Mouse (Mus musculus) neural tube, embryonic 14.5 days (tissue): ENCODE measurements at regions not wholly inside any gene's neighbourhood (a gene's known extent, or its start where the extent isn't known, plus 50 kb on each side); places are given as distances from the start of the nearest gene placed in this dataset.
A peak's percentile ranks its signal among the peaks of the same experiment; 100 is the strongest.

Experiments used
- ATAC-seq: fragments of 200-750 bp; cut with Nextera tagmentation; 2 replicates; pipeline ENCODE4 v1.8.0; 2017; ENCODE audit warnings: low read depth, mild to moderate bottlenecking, moderate TSS enrichment, moderate library complexity
- H3K27ac ChIP-seq: fragments of 300-500 bp; sonication (generic); 2 replicates; pipeline ENCODE4 v1.5.1; 2014; ENCODE audit warnings: low read depth, mild to moderate bottlenecking, control low read depth, low read length, moderate library complexity, mixed read lengths
- H3K27me3 ChIP-seq: fragments of 300-500 bp; sonication (generic); 2 replicates; pipeline ENCODE4 v1.6.1; 2014; ENCODE audit warnings: low read length; ENCODE audit not compliant: control insufficient read depth, insufficient read depth
- H3K36me3 ChIP-seq: fragments of 300-500 bp; sonication (generic); 2 replicates; pipeline ENCODE4 v1.6.1; 2014; ENCODE audit warnings: low read length, mixed read lengths; ENCODE audit not compliant: control insufficient read depth, insufficient read depth
- H3K4me1 ChIP-seq: fragments of 300-500 bp; sonication (generic); 2 replicates; pipeline ENCODE4 v1.6.1; 2014; ENCODE audit warnings: low read length; ENCODE audit not compliant: control insufficient read depth, insufficient read depth
- H3K4me2 ChIP-seq: fragments of 300-500 bp; sonication (generic); 2 replicates; pipeline ENCODE4 v1.6.1; 2014; ENCODE audit warnings: mild to moderate bottlenecking, low read depth, low read length, control low read depth
- H3K4me3 ChIP-seq: fragments of 300-500 bp; sonication (generic); 2 replicates; pipeline ENCODE4 v1.5.1; 2014; ENCODE audit warnings: low read depth, low read length, control low read depth, mixed read lengths
- H3K9ac ChIP-seq: fragments of 300-500 bp; sonication (generic); replicated peaks from 2 replicates; pipeline ENCODE4 v1.6.1; 2014; ENCODE audit warnings: low read depth, mild to moderate bottlenecking, control low read depth, low read length, mixed read lengths
- H3K9me3 ChIP-seq: fragments of 300-500 bp; sonication (generic); 2 replicates; pipeline ENCODE4 v1.6.1; 2016; ENCODE audit warnings: low read length; ENCODE audit not compliant: control insufficient read depth
- WGBS: fragments of 180-500 bp; shearing (Covaris S2); extraction: QIAGEN DNeasy Blood & Tissue Kit; methylation state at CpG from one replicate; pipeline ENCODE4 v1.1.7; 2014; 5-methylcytosine and 5-hydroxymethylcytosine counted together

GRCm38 (mm10) chr12:12783699-12784605, 157.8 kb downstream of the Mycn start:
- Histone ChIP-seq H3K9me3 (no peaks in the 10 kb centered on the region), H3K4me1 (peaks cover 7% of the 10 kb centered on the region; the same call in 1 of the 2 replicates), H3K36me3 (no peaks in the 10 kb centered on the region), H3K27ac (no peak overlapping the region), H3K27me3 (no peaks in the 10 kb centered on the region), H3K9ac (no peak overlapping the region), H3K4me2 (no peak overlapping the region), H3K4me3 (no peak overlapping the region)
- 17% methylated on average over 11 of the region's 11 CpGs for WGBS
- no peak for ATAC-seq

DNA sequence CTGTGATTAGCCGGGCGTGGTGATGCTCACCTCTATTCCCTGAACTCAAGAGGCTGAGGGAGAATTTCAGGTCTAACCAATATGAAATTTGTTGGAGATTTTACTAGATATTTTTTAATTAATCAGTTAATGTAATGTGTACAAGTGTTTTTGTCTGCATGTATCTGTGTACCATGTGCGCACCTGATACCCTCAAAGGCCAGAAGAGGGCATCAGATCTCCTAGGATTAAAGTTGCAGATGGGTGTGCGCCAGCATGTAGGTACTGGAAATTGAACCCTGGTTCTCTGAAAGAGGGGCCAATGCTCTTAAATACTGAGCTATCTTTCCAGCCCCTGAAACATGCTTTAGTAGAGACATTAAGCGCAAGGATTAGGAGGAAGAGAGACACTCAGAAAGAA, 160.2 kb downstream of the Mycn start:
- H3K9ac ChIP-seq: no peak overlapping the region
- no peak for ATAC-seq
- H3K4me2 ChIP-seq: no peak overlapping the region
- H3K9me3 ChIP-seq: no peaks in the 10 kb centered on the region
- H3K36me3 ChIP-seq: no peaks in the 10 kb centered on the region
- H3K4me3 ChIP-seq: no peak overlapping the region
- H3K27me3 ChIP-seq: no peaks in the 10 kb centered on the region
- 95% methylated on average over 5 of the region's 5 CpGs for WGBS
- no peak overlapping the region for H3K27ac ChIP-seq
- no peaks in the 10 kb centered on the region; the same call in 1 of the 2 replicates for H3K4me1 ChIP-seq

- ATAC-seq: no peak
- Histone ChIP-seq H3K9me3 (no peaks in the 10 kb centered on the region), H3K9ac (no peak overlapping the region), H3K27me3 (no peaks in the 10 kb centered on the region), H3K4me3 (no peak overlapping the region), H3K36me3 (no peaks in the 10 kb centered on the region), H3K27ac (no peak overlapping the region), H3K4me1 (no peaks in the 10 kb centered on the region), H3K4me2 (no peak overlapping the region)
- WGBS: 28% methylated on average over 4 of the region's 4 CpGs
Measured at GRCm38 (mm10) chr12:12778563-12779256, 163.0 kb downstream of the Mycn start.

DNA sequence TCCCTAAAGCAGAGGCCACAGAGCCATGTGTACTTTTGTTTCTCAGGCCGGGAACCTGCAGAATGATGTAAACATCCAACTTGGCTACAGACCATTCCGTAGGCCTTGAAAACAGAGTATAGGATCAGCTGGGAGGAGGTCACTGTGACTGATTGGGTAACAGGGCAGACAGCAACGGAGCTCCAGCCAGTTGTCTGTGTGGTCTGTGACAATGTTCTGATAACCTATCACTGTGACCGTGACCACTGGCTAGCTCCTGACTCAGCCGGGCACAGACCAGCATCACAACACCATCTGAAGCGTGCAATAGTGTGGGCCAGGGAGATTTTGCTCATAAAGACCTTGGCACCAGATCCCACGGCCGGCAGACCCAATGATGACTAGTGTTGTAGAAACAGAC, 164.3 kb downstream of the Mycn start:
- 88% methylated on average over 8 of the region's 8 CpGs for WGBS
- Histone ChIP-seq H3K4me1 (no peaks in the 10 kb centered on the region), H3K9me3 (no peaks in the 10 kb centered on the region), H3K9ac (no peak overlapping the region), H3K4me3 (no peak overlapping the region), H3K4me2 (no peak overlapping the region), H3K36me3 (no peaks in the 10 kb centered on the region), H3K27me3 (no peaks in the 10 kb centered on the region), H3K27ac (no peak overlapping the region)
- no peak for ATAC-seq

DNA sequence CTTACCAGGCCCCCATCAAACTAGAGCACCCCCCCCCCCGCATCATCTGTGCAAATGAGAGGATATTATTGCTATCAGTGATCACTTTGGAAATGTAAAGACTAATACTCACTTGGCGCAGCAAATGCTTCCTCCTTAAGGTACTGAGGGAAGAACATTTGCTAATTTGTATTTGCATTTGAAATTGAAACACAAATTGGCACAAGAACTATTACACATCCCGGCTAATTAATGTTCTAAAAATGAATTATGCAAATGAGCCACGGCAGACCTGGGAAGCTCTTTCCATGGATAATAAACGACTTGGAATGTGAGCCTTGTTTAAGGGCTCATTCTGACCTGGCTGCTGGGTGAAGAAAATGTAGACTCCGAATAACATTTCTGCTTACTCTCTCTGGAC, 164.9 kb downstream of the Mycn start:
- 45% methylated on average over 6 of the region's 6 CpGs for WGBS
- ATAC-seq: peak; percentile 45; the same call in 1 of the 2 replicates
- H3K9ac ChIP-seq: no peak overlapping the region
- no peaks in the 10 kb centered on the region for H3K9me3 ChIP-seq
- no peaks in the 10 kb centered on the region for H3K4me1 ChIP-seq
- H3K4me3 ChIP-seq: no peak overlapping the region
- no peaks in the 10 kb centered on the region for H3K36me3 ChIP-seq
- no peak overlapping the region for H3K4me2 ChIP-seq
- no peak overlapping the region for H3K27ac ChIP-seq
- H3K27me3 ChIP-seq: no peaks in the 10 kb centered on the region

GRCm38 (mm10) chr12:12770970-12771369, 170.7 kb downstream of the Mycn start:
- no peak for ATAC-seq
- WGBS: 48% methylated on average over 4 of the region's 4 CpGs

DNA sequence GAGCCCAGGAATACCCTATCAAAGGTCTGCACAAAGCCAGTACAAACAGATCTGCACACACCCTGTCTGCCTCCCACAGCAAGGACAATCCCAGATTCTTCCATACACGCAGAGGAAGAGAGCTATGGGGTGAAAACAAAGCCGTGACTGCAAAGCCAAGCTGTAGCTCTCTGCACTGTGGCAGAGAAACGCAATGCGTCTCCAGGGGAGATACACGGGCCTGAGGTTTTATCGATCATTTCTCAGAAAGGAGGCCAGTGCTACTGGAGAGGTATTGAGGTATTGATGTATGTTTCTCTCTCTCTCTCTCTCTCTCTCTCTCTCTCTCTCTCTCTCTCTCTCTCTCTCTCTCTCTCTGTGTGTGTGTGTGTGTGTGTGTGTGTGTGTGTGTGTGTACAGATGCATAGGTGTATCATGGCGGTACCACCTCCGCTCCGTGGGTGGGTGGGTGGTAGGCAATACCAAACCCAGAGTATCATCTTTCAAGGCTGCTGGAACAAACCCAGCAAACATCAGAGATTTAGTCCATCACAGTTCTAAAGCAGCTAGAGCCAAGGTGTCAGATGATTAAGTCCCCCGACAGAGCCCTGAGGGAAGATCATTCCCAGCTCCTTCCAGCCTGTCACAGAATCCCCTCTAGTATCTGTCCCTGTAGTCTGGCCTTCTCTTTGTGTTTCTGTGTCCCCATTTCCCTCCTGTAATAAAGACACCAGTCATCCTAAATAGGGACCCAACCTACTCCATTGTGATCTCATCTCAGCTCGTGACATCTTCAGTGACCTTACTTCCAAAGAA, 175.0 kb downstream of the Mycn start:
- no peak overlapping the region for H3K9ac ChIP-seq
- H3K27me3 ChIP-seq: no peaks in the 10 kb centered on the region
- H3K9me3 ChIP-seq: no peaks in the 10 kb centered on the region
- H3K4me1 ChIP-seq: 0 out of 2 replicates have a peak, but pooled peaks cover 7% of the 10 kb centered on the region
- H3K27ac ChIP-seq: peak overlapping the region; percentile 65; the same call in 1 of the 2 replicates
- WGBS: 46% methylated on average over 11 of the region's 11 CpGs
- no peak overlapping the region for H3K4me3 ChIP-seq
- no peak overlapping the region for H3K4me2 ChIP-seq
- peak; percentile 32; the same call in 1 of the 2 replicates for ATAC-seq
- H3K36me3 ChIP-seq: no peaks in the 10 kb centered on the region

More at GRCm38 (mm10) chr12:12770970-12771369, 170.7 kb downstream of the Mycn start:
- Histone ChIP-seq H3K9ac (no peak overlapping the region), H3K9me3 (no peaks in the 10 kb centered on the region), H3K4me1 (0 out of 2 replicates have a peak, but pooled peaks cover 1% of the 10 kb centered on the region), H3K27me3 (no peaks in the 10 kb centered on the region), H3K4me3 (no peak overlapping the region), H3K36me3 (no peaks in the 10 kb centered on the region), H3K4me2 (no peak overlapping the region), H3K27ac (no peak overlapping the region)

- Histone ChIP-seq H3K27me3 (no peaks in the 10 kb centered on the region), H3K9ac (no peak overlapping the region), H3K36me3 (no peaks in the 10 kb centered on the region), H3K27ac (peak overlapping the region; percentile 65; the same call in 1 of the 2 replicates), H3K4me2 (no peak overlapping the region), H3K9me3 (no peaks in the 10 kb centered on the region), H3K4me1 (0 out of 2 replicates have a peak, but pooled peaks cover 7% of the 10 kb centered on the region), H3K4me3 (no peak overlapping the region)
- ATAC-seq: peak; percentile 76
- 30% methylated on average over 7 of the region's 7 CpGs for WGBS
Measured at GRCm38 (mm10) chr12:12765490-12766058, 176.1 kb downstream of the Mycn start.
